Mouse (Mus musculus) frontal cortex, postnatal 25 days (tissue): ENCODE measurements at regions not wholly inside any gene's neighbourhood (a gene's known extent, or its start where the extent isn't known, plus 50 kb on each side); places are given as distances from the start of the nearest gene placed in this dataset.

Experiments
- DNase-seq, 2 experiments: peaks; one replicate each; pipeline ENCODE4 v3.0.0; 2022; ENCODE audit warnings: low spot score in 2 of 2

- DNase-seq = no peak
These were observed 718.7 kb downstream of the Trhde start for GRCm38 (mm10) chr10:114083441-114083840.

GRCm38 (mm10) chr10:114041991-114042390 is 760.1 kb downstream of the Trhde start:
- no peak for DNase-seq

- no peak for DNase-seq
These were observed 788.7 kb downstream of the Trhde start for GRCm38 (mm10) chr10:114013427-114013826.

GRCm38 (mm10) chr10:113985376-113985775 is 816.7 kb downstream of the Trhde start:
- no peak for DNase-seq

- no peak for DNase-seq
These were observed 829.3 kb downstream of the Trhde start for GRCm38 (mm10) chr10:113972826-113973225.

GRCm38 (mm10) chr10:113946801-113947200 is 855.3 kb downstream of the Trhde start:
- peak in 1 of 2 experiments; percentile 7 for DNase-seq

- DNase-seq = no peak
These were observed 862.6 kb downstream of the Trhde start for GRCm38 (mm10) chr10:113939524-113939923.

GRCm38 (mm10) chr10:113930201-113930790 is 871.8 kb downstream of the Trhde start:
- no peak for DNase-seq

GRCm38 (mm10) chr10:113916705-113917104 is 885.4 kb downstream of the Trhde start:
- DNase-seq = no peak

- no peak for DNase-seq
These were observed 899.4 kb downstream of the Trhde start for GRCm38 (mm10) chr10:113902744-113903143.

- no peak for DNase-seq
These were observed 927.5 kb downstream of the Trhde start for GRCm38 (mm10) chr10:113874419-113875161.

- DNase-seq = no peak
These were observed 895.8 kb upstream of the Atxn7l3b start for GRCm38 (mm10) chr10:113824596-113824995.
